Mouse (Mus musculus): ENCODE results near the gene Hist1h4b. TPM values are rescaled to one million over a fixed set of nuclear protein-coding genes. Genes with fewer than 3 reads are reported as not detected.

The Hist1h4b gene
- polyA plus RNA-seq, 1 experiment from 2014 or later: 4.9 TPM

- Histone ChIP-seq H3K27me3 (ENCODE audit: low read depth, poor library complexity, severe bottlenecking) (no peaks in the 10 kb centered on the region), H3K4me3 (no peak overlapping the region), H3K4me1 (peaks cover 6% of the 10 kb centered on the region), H3K27ac (replicated peaks) (no peak overlapping the region), H3K9me3 (replicated peaks) (no peaks in the 10 kb centered on the region), H3K36me3 (no peaks in the 10 kb centered on the region)
- 91% methylated on average over 9 of the region's 9 CpGs for WGBS
- no peak for DNase-seq (ENCODE audit: low spot score)
These were observed 27.7 kb upstream of the Hist1h4b start for GRCm38 (mm10) chr13:23729192-23729525.

- H3K36me3 ChIP-seq: no peaks in the 10 kb centered on the region
- WGBS: 95% methylated on average over 5 of the region's 5 CpGs
- no peaks in the 10 kb centered on the region for H3K27me3 ChIP-seq (ENCODE audit: low read depth, poor library complexity, severe bottlenecking)
- no peak overlapping the region for H3K27ac ChIP-seq (replicated peaks)
- no peaks in the 10 kb centered on the region for H3K9me3 ChIP-seq (replicated peaks)
- peak; percentile 6 for DNase-seq (ENCODE audit: low spot score)
- no peak overlapping the region for H3K4me3 ChIP-seq
- peaks cover 3% of the 10 kb centered on the region for H3K4me1 ChIP-seq
These were observed 27.1 kb upstream of the Hist1h4b start for GRCm38 (mm10) chr13:23729706-23730105.

GRCm38 (mm10) chr13:23730479-23730878 lies 26.3 kb upstream of the Hist1h4b start:
- H3K9me3 ChIP-seq (replicated peaks): no peaks in the 10 kb centered on the region

GRCm38 (mm10) chr13:23732156-23732804 lies 24.5 kb upstream of the Hist1h4b start:
- WGBS: 31% methylated on average over 8 of the region's 8 CpGs
- DNase-seq (ENCODE audit: low spot score): no peak
- H3K4me3 ChIP-seq: no peak overlapping the region
- no peaks in the 10 kb centered on the region for H3K4me1 ChIP-seq
- H3K36me3 ChIP-seq: no peaks in the 10 kb centered on the region
- H3K27me3 ChIP-seq (ENCODE audit: low read depth, poor library complexity, severe bottlenecking): no peaks in the 10 kb centered on the region
- no peak overlapping the region for H3K27ac ChIP-seq (replicated peaks)
- H3K9me3 ChIP-seq (replicated peaks): no peaks in the 10 kb centered on the region

More at GRCm38 (mm10) chr13:23730479-23730878, 26.3 kb upstream of the Hist1h4b start:
- no peaks in the 10 kb centered on the region for H3K36me3 ChIP-seq
- no peak overlapping the region for H3K4me3 ChIP-seq
- H3K27me3 ChIP-seq (ENCODE audit: low read depth, poor library complexity, severe bottlenecking): no peaks in the 10 kb centered on the region
- no peaks in the 10 kb centered on the region for H3K4me1 ChIP-seq
- H3K27ac ChIP-seq (replicated peaks): 0 out of 2 replicates have a peak overlapping the region, but pooled peaks have one; percentile 33
- WGBS: 67% methylated on average over 8 of the region's 8 CpGs
- DNase-seq (ENCODE audit: low spot score): peak; percentile 11

GRCm38 (mm10) chr13:23737091-23737490 lies 19.7 kb upstream of the Hist1h4b start:
- Histone ChIP-seq H3K9me3 (replicated peaks) (no peaks in the 10 kb centered on the region), H3K4me3 (no peak overlapping the region), H3K27ac (replicated peaks) (peak overlapping the region; percentile 96; the same call in 1 of the 2 replicates), H3K4me1 (peaks cover 32% of the 10 kb centered on the region), H3K27me3 (ENCODE audit: low read depth, poor library complexity, severe bottlenecking) (no peaks in the 10 kb centered on the region), H3K36me3 (no peaks in the 10 kb centered on the region)
- 81% methylated on average over 5 of the region's 5 CpGs for WGBS
- no peak for DNase-seq (ENCODE audit: low spot score)

- H3K4me3 ChIP-seq: peak overlapping the region; percentile 67
- H3K27me3 ChIP-seq (ENCODE audit: low read depth, poor library complexity, severe bottlenecking): no peaks in the 10 kb centered on the region
- DNase-seq (ENCODE audit: low spot score): no peak
- peaks cover 34% of the 10 kb centered on the region for H3K4me1 ChIP-seq
- 22% methylated on average over 4 of the region's 4 CpGs for WGBS
- no peaks in the 10 kb centered on the region for H3K9me3 ChIP-seq (replicated peaks)
- no peaks in the 10 kb centered on the region for H3K36me3 ChIP-seq
- H3K27ac ChIP-seq (replicated peaks): peak overlapping the region; percentile 96
These were observed 18.8 kb upstream of the Hist1h4b start for GRCm38 (mm10) chr13:23738041-23738440.

GRCm38 (mm10) chr13:23738677-23739068 lies 18.1 kb upstream of the Hist1h4b start, which contains the start of gene Hist1h1c:
Gene Hist1h1c (plus strand): TSS chr13:23738808.
- WGBS: under 1% methylated on average over 38 of the region's 38 CpGs
- Histone ChIP-seq H3K4me1 (peaks cover 34% of the 10 kb centered on the region), H3K27me3 (ENCODE audit: low read depth, poor library complexity, severe bottlenecking) (no peaks in the 10 kb centered on the region), H3K27ac (replicated peaks) (peak within 1 kb of the TSS; percentile 96), H3K36me3 (no peaks in the 10 kb centered on the region), H3K9me3 (replicated peaks) (no peaks in the 10 kb centered on the region), H3K4me3 (peak within 1 kb of the TSS; percentile 67)
- peak; percentile 91 for DNase-seq (ENCODE audit: low spot score)

GRCm38 (mm10) chr13:23739069-23739921 lies 17.5 kb upstream of the Hist1h4b start:
- under 1% methylated on average over 39 of the region's 39 CpGs for WGBS

GRCm38 (mm10) chr13:23739922-23740252 lies 16.9 kb upstream of the Hist1h4b start:
- peak overlapping the region; percentile 96 for H3K27ac ChIP-seq (replicated peaks)
- H3K4me1 ChIP-seq: peaks cover 45% of the 10 kb centered on the region
- no peak for DNase-seq (ENCODE audit: low spot score)
- no peaks in the 10 kb centered on the region for H3K9me3 ChIP-seq (replicated peaks)
- 2% methylated on average over 14 of the region's 14 CpGs for WGBS
- H3K36me3 ChIP-seq: no peaks in the 10 kb centered on the region
- H3K27me3 ChIP-seq (ENCODE audit: low read depth, poor library complexity, severe bottlenecking): no peaks in the 10 kb centered on the region
- peak overlapping the region; percentile 67 for H3K4me3 ChIP-seq

More at GRCm38 (mm10) chr13:23739069-23739921, 17.5 kb upstream of the Hist1h4b start:
- H3K27me3 ChIP-seq (ENCODE audit: low read depth, poor library complexity, severe bottlenecking): no peaks in the 10 kb centered on the region
- peaks cover 39% of the 10 kb centered on the region for H3K4me1 ChIP-seq
- no peaks in the 10 kb centered on the region for H3K9me3 ChIP-seq (replicated peaks)
- H3K36me3 ChIP-seq: no peaks in the 10 kb centered on the region
- H3K4me3 ChIP-seq: peak overlapping the region; percentile 67
- peak overlapping the region; percentile 96 for H3K27ac ChIP-seq (replicated peaks)
- peak; percentile 89 for DNase-seq (ENCODE audit: low spot score)

- Histone ChIP-seq H3K36me3 (no peaks in the 10 kb centered on the region), H3K4me3 (peak overlapping the region; percentile 67), H3K27ac (replicated peaks) (peak overlapping the region; percentile 96), H3K9me3 (replicated peaks) (no peaks in the 10 kb centered on the region), H3K27me3 (ENCODE audit: low read depth, poor library complexity, severe bottlenecking) (no peaks in the 10 kb centered on the region), H3K4me1 (peaks cover 46% of the 10 kb centered on the region)
- 42% methylated on average over 13 of the region's 13 CpGs for WGBS
- DNase-seq (ENCODE audit: low spot score): peak; percentile 12
These were observed 16.5 kb upstream of the Hist1h4b start for GRCm38 (mm10) chr13:23740256-23740840.

GRCm38 (mm10) chr13:23740910-23741309 lies 15.9 kb upstream of the Hist1h4b start:
- DNase-seq (ENCODE audit: low spot score): no peak
- no peaks in the 10 kb centered on the region for H3K27me3 ChIP-seq (ENCODE audit: low read depth, poor library complexity, severe bottlenecking)
- H3K9me3 ChIP-seq (replicated peaks): no peaks in the 10 kb centered on the region
- peak overlapping the region; percentile 67 for H3K4me3 ChIP-seq
- H3K36me3 ChIP-seq: no peaks in the 10 kb centered on the region
- H3K27ac ChIP-seq (replicated peaks): peak overlapping the region; percentile 96
- H3K4me1 ChIP-seq: peaks cover 46% of the 10 kb centered on the region
- 63% methylated on average over 5 of the region's 5 CpGs for WGBS

GRCm38 (mm10) chr13:23742007-23742406 lies 14.8 kb upstream of the Hist1h4b start:
- peak; percentile 9 for DNase-seq (ENCODE audit: low spot score)
- no peak overlapping the region for H3K4me3 ChIP-seq
- no peaks in the 10 kb centered on the region for H3K27me3 ChIP-seq (ENCODE audit: low read depth, poor library complexity, severe bottlenecking)
- H3K36me3 ChIP-seq: no peaks in the 10 kb centered on the region
- H3K9me3 ChIP-seq (replicated peaks): no peaks in the 10 kb centered on the region
- peak overlapping the region; percentile 46; the same call in 1 of the 2 replicates for H3K27ac ChIP-seq (replicated peaks)
- peaks cover 46% of the 10 kb centered on the region for H3K4me1 ChIP-seq

GRCm38 (mm10) chr13:23743215-23743614 lies 13.6 kb upstream of the Hist1h4b start:
- no peaks in the 10 kb centered on the region for H3K9me3 ChIP-seq (replicated peaks)

More at GRCm38 (mm10) chr13:23743215-23743614, 13.6 kb upstream of the Hist1h4b start:
- WGBS: 85% methylated on average over 5 of the region's 5 CpGs
- Histone ChIP-seq H3K4me1 (peaks cover 53% of the 10 kb centered on the region), H3K36me3 (no peaks in the 10 kb centered on the region), H3K27ac (replicated peaks) (peak overlapping the region; percentile 75), H3K27me3 (ENCODE audit: low read depth, poor library complexity, severe bottlenecking) (no peaks in the 10 kb centered on the region), H3K4me3 (no peak overlapping the region)
- peak; percentile 11 for DNase-seq (ENCODE audit: low spot score)
